Mouse (Mus musculus) cortical plate, adult 2 months (tissue): ENCODE measurements around the gene Chd9.

Experiments used
- CTCF ChIP-seq: fragments of 200-500 bp; IDR thresholded peaks from 2 replicates; pipeline ENCODE4 v1.5.1; 2011; ENCODE audit warnings: mild to moderate bottlenecking, control low read depth, low read length; ENCODE audit not compliant: insufficient read depth; ENCODE audit errors: extremely low read depth
- POLR2A ChIP-seq: fragments of 200-500 bp; IDR thresholded peaks from 2 replicates; pipeline ENCODE4 v1.6.1; 2011; ENCODE audit warnings: mild to moderate bottlenecking, low read length, control low read depth; ENCODE audit not compliant: insufficient read depth; ENCODE audit errors: extremely low read depth

DNA sequence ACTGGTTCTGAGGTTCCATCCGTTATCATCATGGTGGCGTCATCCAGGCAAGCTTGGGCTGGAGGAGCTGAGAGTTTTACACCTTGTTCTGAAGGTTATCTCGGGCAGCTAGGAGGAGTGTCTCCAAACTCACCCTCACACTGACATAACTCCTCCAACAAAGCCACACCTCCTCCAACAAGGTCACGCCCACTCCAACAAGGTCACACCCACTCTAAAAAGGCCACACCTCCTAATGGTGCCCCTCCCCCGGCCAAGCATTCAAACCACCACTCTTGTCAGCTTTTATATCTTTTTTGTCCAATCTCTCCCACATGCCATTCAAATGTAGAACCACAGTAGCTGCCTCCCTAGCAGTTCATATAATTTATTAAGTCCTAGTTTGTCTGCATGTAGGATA lies 53.0 kb downstream of the Chd9 start:
- TF ChIP-seq POLR2A: no peak
- no peak for TF ChIP-seq CTCF
